Mouse (Mus musculus) retina, postnatal 7 days (tissue): ENCODE data around the gene Mlx.

ENCODE experiments used
- DNase-seq: peaks from one replicate; pipeline ENCODE4 v3.0.0-alpha.2; 2012; ENCODE audit warnings: low read depth, low spot score

Mlx gene

GRCm38 (mm10) chr11:101086756-101087681, at the start of gene Mlx:
TSS of gene Mlx (plus strand) at chr11:101087277.
- peak; percentile 83 for DNase-seq

GRCm38 (mm10) chr11:101037795-101038194, 49.3 kb upstream of the Mlx start:
- no peak for DNase-seq

- no peak for DNase-seq
These were observed 41.3 kb upstream of the Mlx start for GRCm38 (mm10) chr11:101045826-101046225.

- no peak for DNase-seq
These were observed 40.6 kb upstream of the Mlx start for GRCm38 (mm10) chr11:101046440-101046839.

- DNase-seq, result no peak
These were observed 39.6 kb upstream of the Mlx start for GRCm38 (mm10) chr11:101047502-101047901.

- no peak for DNase-seq
These were observed 36.7 kb upstream of the Mlx start for GRCm38 (mm10) chr11:101050359-101050758.

- no peak for DNase-seq
These were observed 36.0 kb upstream of the Mlx start for GRCm38 (mm10) chr11:101051051-101051493.

GRCm38 (mm10) chr11:101051617-101052016, 35.5 kb upstream of the Mlx start:
- DNase-seq, result no peak

- DNase-seq, result no peak
These were observed 34.2 kb upstream of the Mlx start for GRCm38 (mm10) chr11:101052751-101053473.

- DNase-seq, result no peak
These were observed 33.1 kb upstream of the Mlx start for GRCm38 (mm10) chr11:101053974-101054373.

- DNase-seq, result no peak
These were observed 31.7 kb upstream of the Mlx start for GRCm38 (mm10) chr11:101055418-101055817.

- DNase-seq, result no peak
These were observed 30.2 kb upstream of the Mlx start for GRCm38 (mm10) chr11:101056885-101057284.

GRCm38 (mm10) chr11:101057860-101058259, 29.2 kb upstream of the Mlx start:
- peak; percentile 65 for DNase-seq

- DNase-seq, result no peak
These were observed 28.4 kb upstream of the Mlx start for GRCm38 (mm10) chr11:101058726-101059125.

- no peak for DNase-seq
These were observed 27.6 kb upstream of the Mlx start for GRCm38 (mm10) chr11:101059473-101059872.

- DNase-seq, result no peak
These were observed 27.0 kb upstream of the Mlx start for GRCm38 (mm10) chr11:101060126-101060525.

- no peak for DNase-seq
These were observed 26.0 kb upstream of the Mlx start for GRCm38 (mm10) chr11:101061049-101061448.

GRCm38 (mm10) chr11:101062165-101062884, 24.8 kb upstream of the Mlx start:
- DNase-seq, result no peak

GRCm38 (mm10) chr11:101062971-101063675, 24.0 kb upstream of the Mlx start:
- DNase-seq, result no peak

GRCm38 (mm10) chr11:101063676-101064327, 23.3 kb upstream of the Mlx start:
- DNase-seq, result no peak

GRCm38 (mm10) chr11:101064462-101064861, 22.6 kb upstream of the Mlx start:
- no peak for DNase-seq
